Mouse (Mus musculus) left cerebral cortex, adult 18-20 months (tissue): ENCODE data around the gene Serpina3i. TPM values are rescaled to one million over a fixed set of nuclear protein-coding genes. Genes with fewer than 3 reads are reported as not detected.
"Not testable (repeated sequence)": the region's sequence is repeated elsewhere in the genome, so short reads cannot be mapped to it uniquely, and the experiment has no call there.

Source experiments
- DNase-seq, 2 experiments: peaks; one replicate each; pipeline ENCODE4 v3.0.0; 2021 to 2022; ENCODE audit warnings: low spot score in 2 of 2, mixed read lengths in 1 of 2
- long read RNA-seq, 2 experiments: library from polyadenylated mRNA; stranded (forward); transcript quantifications; one replicate each; pipeline ENCODE4 v2.0.0; 2021
- total RNA-seq, 2 experiments: library from RNA; stranded (reverse); gene quantifications; 2 replicates each; pipeline ENCODE4 v1.2.3; 2021

The Serpina3i gene
- not detected for total RNA-seq
- long read RNA-seq, experiment 1, result 0 reads
- long read RNA-seq, experiment 2, result 0 reads

DNA sequence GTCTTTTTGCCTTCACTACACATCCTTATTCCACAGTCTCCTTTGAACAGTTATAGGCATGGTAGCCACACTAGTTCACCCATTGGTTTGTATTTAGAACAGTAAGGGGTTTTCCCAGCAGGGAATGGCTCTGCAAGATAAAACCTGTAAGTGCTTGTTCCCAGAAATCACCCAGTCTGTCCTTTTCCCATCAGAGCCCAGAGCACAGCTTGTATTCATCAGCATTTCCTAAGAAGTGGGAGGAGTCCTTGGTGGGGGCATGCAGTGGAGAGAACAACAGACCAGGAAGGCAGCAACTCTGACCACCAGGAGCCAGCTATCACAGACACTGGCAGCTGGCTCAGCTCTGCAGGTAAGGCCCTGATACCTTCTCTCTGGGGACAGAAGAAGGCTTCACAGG lies at the start of gene Serpina3i:
TSS of gene Serpina3i (plus strand) at position 260 of the 400 bp plus-strand sequence.
- DNase-seq, result no peak

DNA sequence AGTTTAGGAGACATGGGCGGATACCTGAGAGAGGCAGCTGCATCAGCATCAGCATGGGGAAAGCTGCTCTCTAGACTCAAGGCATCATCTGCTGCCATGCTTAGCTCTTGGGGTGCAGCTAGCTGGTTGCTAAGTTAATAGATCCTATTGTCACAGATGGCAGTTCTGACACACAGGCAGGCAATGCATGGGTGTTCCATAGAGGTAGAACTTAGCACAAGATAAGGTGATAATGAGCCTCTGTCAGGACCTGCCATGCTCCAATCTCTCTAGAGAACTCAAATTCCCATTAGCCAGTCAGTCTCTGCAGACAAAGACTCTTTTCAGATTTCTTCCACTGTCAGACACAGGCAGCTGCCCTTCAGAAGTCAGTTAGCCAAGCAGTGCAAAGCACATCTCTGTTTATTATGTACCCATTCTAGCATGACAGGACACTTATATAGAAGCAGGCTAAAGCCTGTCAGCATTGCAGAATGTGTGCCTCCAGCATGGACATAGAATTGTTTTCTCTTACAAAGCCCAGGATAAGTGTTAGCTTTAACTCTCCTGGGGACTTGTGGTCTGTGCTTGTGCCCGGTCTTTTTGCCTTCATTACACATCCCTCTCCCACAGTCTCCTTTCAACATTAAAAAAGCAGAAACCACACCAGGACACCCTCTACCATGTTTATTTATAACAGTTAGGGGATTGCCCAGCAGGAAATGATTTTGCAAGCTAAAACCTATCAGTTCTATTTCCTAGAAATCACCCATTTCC lies 49.1 kb upstream of the Serpina3i start:
- DNase-seq, result no peak

DNA sequence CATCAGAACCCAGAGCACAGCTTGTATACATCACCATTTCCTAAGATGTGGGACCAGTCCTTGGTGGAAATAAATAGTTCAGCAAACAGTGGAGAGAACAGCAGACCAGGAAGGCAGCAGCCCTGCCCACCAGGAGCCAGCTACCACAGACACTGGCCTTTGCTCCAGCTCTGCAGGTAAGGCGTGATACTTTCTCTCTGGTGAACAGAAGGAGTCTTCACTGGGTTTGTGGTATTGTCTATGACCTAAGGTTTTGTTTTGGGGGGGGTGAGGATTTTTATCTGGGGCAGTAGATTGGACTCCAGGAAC lies 48.5 kb upstream of the Serpina3i start, which contains the start of gene Serpina3f:
TSS of gene Serpina3f (plus strand) at position 100 of the 309 bp plus-strand sequence.
- no peak for DNase-seq

DNA sequence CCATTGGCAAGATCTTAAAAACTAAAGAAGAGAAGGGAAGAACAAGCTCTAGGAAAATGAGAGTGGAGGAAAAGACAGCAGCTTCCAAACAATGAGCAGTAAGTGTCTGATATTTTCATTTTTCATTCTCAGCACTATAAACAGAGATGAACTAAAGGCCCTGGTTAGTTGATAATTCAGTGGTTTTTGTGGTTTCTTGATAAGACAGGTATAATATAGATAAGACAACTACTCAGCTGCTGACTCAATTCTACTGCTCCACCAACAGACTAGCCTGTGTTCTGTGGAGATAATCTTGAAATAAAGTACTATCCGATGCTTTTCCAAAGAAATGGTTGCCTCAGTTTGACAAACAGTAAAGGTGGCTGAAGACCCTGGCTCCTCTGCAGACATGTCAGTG lies 47.7 kb upstream of the Serpina3i start:
- no peak for DNase-seq

DNA sequence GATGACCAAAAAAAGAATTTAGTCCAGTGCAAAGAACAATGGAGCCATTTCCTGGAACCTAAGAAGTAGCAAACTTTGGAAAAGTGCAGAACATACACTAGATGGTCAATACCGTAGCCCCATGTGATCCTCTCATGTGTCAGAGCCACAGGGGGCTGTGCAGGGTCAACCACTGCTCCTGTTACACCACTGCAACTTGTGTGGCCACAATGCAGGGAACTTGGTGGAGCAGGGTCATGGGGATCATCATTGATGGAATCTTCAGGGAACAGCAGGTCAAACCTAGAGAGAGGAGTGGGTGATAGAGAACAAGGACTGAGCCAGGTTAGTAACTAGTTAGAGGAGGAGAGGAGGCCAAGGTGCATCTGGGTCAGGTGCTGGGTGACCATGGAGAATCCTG lies 41.3 kb upstream of the Serpina3i start:
- no peak for DNase-seq

DNA sequence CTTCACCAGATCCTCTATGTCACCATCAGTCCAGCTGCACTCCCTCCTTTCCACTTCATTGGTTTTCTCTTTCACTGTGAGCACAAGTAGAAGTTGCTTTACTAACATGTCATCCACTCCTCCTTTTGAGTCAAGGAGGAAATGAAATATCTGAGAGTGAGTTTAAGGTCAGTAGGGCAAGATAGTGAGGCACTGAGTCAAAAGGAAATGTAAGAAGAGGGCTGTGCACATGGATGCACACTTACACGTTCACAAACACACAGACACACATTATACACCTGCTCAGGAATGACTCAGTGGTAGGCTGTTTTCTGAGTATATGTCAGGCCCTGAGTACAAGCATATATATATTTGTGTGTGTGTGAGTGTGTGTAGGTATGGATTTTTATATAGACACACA lies 39.2 kb upstream of the Serpina3i start:
- DNase-seq, result no peak

DNA sequence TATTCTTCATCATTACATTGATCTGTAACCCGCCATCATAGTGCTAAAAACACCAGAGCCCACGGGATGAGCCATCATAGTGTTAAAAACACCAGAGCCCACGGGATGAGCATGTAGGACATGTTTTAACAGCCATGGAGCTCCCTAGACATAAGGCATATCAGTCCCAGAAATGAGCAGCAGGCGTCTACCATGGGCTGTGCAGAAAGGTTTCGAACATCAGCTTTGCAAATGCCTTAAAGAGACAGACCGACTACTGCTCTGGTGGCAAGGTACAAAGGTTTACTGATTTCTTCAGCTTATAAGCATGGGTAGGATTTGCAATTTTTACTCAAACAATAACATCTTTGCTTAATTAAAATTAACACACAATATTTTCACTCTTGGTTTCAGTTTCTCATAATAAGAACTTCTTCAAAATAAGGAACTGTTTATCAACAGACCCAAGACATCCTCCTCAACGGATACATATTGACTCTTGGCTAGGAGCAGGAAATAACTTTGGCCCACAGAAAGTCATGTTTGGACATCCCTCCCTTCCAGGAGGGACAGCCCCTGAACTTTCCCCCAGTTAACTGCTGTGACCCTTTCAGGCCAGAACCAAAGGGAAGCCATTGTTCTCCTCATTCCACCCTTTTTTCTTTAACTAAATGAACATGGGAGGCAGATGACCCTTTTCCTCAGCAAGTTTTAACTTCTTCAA lies 38.2 kb upstream of the Serpina3i start:
- no peak for DNase-seq

DNA sequence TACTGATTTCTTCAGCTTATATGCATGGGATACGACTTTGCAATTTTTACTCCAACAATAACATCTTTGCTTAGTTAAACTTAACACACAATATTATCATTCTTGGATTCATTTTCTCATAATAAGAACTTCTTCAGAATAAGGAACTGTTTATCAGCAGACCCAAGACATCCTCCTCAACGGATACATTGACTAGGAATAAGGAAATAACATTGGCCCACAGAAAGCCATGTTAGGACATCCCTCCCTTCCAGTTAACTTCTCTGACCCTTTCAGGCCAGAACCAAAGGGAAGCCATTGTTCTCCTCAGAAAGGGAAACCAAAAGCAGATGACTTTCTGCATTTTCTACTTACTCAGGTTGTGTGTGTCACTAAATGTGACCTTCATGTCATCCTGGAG lies 32.2 kb upstream of the Serpina3i start:
- DNase-seq, result no peak

DNA sequence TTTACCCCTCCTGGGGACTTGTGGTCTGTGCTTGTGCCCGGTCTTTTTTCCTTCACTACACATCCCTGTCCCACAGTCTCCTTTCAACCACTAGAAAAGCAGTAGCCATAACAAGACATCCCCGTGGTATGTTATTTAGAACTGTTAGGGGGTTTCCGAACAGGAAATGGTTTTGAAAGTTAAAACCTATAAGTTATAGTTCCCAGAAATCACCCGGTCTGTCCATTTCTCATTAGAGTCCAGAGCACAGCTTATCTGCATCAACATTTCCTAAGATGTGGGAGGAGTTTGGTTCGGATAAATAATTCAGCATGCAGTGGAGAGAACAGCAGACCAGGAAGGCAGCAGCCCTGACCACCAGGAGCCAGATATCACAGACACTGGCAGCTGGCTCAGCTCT lies 27.0 kb upstream of the Serpina3i start, which contains the start of gene Serpina3g:
TSS of gene Serpina3g (plus strand) at position 331 of the 400 bp plus-strand sequence.
- no peak for DNase-seq

DNA sequence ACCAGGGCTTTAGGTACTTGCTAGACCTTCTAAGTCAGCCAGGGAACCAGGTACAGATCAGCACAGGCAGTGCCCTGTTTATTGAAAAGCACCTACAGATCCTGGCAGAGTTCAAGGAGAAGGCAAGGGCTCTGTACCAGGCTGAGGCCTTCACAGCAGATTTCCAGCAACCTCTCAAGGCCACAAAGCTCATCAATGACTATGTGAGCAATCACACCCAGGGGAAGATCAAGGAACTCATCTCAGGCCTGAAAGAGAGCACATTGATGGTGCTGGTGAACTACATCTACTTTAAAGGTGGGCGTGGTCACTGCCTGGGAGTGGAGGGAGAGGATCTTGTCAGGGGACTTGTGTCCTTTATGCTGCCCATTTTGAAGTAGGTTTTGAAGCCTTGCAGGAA lies 24.9 kb upstream of the Serpina3i start:
- DNase-seq, result not testable (repeated sequence)

DNA sequence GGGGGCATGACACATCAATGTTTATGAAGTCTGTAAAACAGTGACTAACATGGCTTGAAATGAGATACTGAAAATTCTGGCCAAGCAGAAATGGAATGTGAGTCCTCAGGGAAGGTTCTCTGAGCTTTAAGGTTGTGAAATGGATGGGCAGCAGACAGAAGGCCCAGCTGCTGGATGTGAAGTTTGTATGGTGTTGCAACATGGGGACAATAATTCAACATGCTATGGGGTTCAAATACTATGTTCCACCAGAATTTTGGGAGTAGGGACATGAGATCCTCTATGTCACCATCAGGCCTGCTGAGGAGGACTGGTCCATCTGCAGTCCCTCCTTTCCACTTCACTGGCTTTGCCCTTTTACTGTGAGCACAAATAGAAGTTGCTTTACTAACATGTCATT lies 19.6 kb upstream of the Serpina3i start:
- no peak for DNase-seq

DNA sequence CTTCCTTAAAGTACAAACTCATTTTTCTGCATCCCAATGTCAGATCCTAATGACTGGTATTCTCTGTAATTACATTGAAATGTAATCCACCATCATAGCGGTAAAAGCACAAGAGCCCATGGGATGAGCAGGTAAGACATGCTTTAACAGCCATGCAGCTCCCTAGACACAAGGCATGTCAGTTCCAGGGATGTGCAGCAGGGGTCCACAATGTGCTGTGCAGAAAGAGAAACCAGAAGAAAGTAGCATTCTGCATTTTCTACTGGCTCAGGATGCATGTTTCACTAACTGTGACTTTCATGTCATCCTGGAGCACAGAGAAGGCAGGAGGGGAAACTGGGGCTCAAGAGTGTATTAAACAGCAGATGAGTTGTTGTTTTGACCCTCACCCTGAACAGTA lies 17.8 kb upstream of the Serpina3i start:
- DNase-seq, result peak; percentile 12

DNA sequence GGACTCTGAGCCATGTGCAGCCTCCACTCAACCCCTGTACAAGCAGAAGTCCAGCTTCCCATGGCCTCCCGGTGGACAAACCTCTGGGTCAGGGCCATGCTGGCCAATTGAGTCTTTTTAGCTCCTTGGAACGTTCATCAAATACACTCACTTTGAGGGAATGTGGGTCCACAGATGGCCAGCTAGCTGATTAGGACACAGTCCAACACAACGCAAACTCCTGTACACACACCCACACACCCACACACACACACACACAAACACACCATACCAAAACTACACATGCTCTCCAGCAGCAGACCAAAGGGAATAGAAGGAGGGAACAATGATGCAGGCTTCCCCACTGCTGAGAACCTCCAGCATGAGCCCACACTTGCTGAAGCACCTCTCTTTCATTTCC lies 17.3 kb upstream of the Serpina3i start:
- peak; percentile 8 to 17 for DNase-seq

DNA sequence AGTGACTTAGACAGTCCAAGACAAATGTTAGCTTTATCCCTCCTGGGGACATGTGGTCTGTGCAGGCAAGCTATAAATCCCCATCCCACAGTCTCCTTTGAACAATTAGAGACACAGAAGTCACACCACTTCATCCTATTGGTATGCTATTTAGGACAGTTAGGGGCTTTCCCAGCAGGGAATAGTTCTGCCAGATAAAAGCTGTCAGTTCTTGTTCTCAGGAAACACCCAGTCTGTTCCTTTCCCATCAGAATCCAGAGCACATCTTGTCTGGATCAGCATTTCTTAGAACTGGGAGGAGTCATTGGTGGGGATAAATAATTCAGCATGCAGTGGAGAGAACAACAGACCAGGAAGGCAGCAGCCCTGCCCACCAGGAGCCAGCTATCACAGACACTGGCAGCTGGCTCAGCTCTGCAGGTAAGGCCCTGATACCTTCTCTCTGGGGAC lies 15.3 kb upstream of the Serpina3i start:
- DNase-seq, result no peak

DNA sequence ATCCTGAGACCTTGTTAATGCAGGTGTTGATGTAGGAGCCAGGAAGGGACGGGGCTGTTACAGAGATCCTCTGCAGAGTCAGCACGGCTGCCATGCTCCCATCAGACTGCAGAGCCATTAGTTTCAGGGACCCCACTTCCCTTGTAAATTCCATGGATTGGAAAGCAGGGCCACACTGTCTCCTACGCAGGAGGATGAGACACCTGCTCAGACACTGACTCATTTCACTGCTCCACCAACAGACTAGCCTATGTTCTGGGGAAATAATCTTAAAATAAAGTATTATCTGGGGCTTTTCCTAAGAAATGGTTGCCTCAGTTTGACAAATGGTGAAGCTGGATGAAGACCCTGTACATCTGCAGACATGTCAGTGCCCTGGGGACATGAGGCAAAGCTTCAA lies 14.7 kb upstream of the Serpina3i start:
- DNase-seq, result peak in 1 of 2 experiments; percentile 3

DNA sequence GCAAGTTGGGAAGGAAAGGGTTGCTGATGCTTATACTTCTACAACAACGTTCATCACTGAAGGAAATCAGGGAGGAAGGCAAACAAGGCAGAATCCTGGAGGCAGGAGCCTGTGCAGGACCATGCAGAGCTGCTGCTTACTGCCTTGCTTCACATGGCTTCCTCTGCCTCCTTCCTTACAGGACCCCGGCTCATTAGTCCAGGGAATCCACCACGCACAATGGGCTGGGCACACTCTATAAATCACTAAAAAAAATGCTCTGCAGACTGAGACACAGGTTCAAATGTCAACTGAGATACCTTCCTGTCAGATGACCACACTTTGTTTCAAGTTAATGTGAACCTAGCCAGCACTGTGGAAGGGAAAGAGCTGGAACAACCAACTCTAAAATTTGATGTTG lies 1.9 kb upstream of the Serpina3i start:
- DNase-seq, result no peak

DNA sequence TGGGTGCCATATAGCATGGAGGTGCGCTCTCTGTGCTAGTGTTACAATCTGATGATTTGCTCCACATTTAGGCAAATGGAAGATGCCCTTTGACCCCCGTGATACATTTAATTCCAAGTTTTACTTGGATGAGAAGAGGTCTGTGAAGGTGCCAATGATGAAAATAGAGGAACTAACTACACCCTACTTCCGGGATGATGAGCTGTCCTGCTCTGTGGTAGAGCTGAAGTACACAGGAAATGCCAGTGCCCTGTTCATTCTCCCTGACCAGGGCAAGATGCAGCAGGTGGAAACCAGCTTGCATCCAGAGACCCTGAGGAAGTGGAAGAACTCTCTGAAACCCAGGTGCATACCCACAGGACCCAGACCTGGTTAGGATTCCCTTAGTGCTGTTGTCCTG lies 3.5 kb downstream of the Serpina3i start:
- DNase-seq, result no peak

DNA sequence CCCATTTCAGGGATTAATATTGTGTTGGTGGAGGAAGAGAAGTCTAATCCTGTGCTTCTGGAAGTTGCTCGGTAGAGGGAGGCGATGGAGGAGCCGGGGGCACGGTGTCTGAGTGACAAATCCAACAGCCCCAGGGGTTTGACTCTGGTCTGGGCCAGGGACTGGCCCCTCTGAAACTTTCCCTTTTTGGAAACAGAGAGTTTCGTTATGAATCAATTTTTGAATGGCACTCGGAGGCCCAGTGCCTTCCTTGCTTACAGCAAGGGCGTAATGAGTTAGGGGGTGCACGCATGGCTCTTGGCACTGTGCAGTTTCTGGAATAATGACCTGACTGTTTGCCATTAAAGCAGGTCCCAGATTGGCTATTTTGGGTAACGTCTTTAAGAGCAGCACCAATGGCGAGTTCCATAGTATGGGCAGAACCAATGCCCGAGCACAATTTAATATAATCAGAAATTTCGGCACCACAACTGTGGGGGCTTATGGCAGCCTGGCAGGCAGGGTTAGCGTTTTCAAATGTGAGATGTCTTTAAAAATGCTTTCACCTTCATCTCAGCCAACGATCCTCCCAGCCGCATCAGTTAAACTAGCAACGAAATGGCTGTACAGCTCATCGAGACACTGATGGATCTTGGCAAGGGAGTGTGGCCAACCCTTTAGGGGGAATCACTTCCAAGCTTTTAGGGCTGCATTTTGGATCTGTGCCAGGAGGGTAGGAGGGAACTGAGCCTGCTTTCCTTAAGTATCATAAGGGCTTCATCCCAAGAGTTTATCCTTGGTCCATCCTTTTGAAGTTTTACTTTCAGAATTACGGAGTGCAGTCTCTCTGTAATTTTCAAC lies 15.5 kb downstream of the Serpina3i start:
- DNase-seq, result no peak

DNA sequence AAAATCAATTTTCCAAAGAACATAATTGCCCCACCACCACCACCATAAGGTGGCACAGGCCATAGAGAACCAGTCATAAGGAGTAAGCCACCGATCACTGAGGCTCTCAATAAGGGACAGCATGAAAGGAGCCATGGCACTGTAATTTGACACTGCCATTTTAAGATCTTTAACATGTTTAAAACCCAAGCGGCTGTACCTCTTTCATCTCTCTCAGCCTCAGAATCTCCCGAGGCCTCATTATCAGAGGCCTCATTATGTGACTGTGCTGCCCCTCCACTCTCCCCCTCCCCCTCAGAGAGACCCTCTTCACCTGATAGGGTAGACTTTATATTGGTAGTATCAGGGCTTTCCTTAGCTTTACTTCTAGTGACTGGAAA lies 16.1 kb downstream of the Serpina3i start:
- DNase-seq, result no peak

DNA sequence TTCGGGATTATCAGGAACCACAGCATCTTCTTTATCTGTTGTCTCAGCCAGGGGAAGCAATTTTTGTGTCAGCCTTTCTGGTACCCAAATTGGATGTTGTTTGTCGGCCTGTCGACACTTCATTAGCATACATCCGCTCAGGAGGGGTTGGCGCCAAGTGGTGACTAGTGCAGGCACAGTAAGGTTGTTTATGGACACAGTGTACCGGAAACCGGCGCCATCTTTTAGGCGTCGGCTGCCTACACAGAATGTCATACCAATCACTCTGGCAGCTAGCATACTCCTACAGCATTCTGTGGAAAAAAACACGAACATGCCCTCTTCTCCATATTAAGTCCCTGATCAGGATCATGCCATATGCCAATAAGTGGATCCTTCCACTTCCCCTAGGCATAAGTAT lies 20.5 kb downstream of the Serpina3i start:
- DNase-seq, result no peak

DNA sequence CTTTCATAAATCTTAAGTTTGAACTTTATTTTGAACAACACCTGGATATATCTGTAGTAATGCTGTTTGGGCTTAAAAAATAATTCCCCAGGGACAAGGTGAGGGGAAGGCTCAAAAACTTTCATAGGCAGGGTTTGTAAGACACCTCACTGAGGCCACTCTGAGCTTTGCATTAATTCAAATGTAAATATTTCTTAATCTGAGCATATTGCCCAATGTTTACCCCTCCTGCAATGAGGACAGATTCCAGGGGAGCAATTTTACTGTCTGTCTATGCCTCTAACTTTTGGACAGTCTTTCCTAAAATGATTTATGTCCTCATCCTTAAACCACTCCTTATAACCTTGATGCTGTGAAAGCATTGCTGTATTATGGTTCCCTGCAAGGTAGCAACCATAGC lies 25.4 kb downstream of the Serpina3i start:
- DNase-seq, result no peak

DNA sequence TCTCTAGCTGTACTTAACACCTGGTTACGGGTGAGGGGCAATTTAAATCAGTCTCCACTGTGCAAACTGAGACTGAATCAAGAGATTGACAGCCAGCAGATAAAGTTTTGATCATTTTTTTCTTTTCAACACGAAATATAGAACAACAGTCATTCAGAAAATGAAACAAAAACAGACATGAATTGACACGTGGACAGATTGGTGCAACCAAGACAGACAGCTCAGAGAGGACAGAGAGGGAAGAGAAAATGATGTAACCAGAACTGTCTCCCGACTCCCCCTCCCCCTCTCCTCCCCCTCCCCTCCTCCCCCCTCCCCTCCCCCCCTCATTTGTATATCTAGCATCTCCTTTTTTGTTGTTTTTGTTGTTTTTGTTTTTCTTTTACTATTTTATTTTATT lies 26.9 kb downstream of the Serpina3i start:
- DNase-seq, result no peak
